Mouse (Mus musculus) CH12F3 (cell line): ENCODE data around the gene Zp3r.
"Not testable (repeated sequence)": the region's sequence is repeated elsewhere in the genome, so short reads cannot be mapped to it uniquely, and the experiment has no call there.

Experiments used
- in situ Hi-C: fragments of 300-500 bp; cut with MboI; formaldehyde crosslinking; loops from 2 replicates; pipeline ENCODE4 v1.14.3; 2020; ENCODE audit warnings: low sequenced_read_pairs

Zp3r gene

DNA sequence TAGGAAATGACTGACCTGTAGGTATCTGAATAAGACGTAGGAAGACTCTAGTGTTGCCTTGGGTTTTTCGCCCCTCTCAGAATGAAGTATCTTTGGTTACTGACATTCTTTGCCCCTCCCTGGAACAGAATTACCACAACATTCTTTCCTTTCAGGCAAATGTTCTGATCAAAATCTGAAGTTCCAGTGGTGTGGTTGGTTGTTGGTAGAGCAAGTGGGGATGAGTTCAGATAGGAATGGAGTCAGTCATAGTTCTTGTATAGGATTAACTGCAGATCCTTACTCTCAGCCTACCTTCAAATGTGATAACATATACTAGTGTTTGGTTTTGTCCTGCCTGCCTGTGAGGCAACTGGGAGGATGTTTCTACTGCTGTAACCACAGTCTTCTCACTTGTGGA is at the start of gene Zp3r:
Gene Zp3r (minus strand): TSS at position 101 of the 400 bp plus-strand sequence.
- in situ Hi-C loops, result loop anchor here (5.0 kb wide), 1 partner anchor 52 kb away; no protein-coding TSS in a partner anchor

- in situ Hi-C loops, result loop anchor here (25.0 kb wide), 2 partner anchors 284 to 384 kb away; no protein-coding TSS in a partner anchor
Measured at GRCm38 (mm10) chr1:130678551-130678950, 49.1 kb upstream of the Zp3r start.

DNA sequence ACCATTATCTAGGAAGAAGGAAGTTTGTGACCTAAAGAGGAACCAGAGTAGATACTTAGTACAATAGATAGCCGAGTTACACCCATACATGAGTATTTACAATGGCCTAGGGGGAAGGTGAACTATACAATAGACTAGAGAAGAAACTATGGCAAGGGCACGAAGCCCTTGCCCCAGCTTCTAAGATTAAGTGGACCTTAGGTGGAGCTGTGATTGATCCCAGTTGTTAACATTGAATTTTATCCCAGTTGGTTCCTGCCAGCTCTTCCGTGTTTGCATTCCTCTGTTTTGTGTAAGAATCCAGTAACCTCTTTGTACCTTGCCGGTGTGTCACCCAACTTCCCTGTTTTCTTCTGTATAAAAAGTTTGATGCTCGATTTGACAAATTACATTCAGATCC is 34.2 kb upstream of the Zp3r start:
- in situ Hi-C loops, result not testable (repeated sequence)

GRCm38 (mm10) chr1:130661454-130661853 is 32.0 kb upstream of the Zp3r start, which contains the start of gene C4bp:
C4bp (minus strand) TSS chr1:130661632.
- in situ Hi-C loops, result no loop called here

- in situ Hi-C loops, result not testable (repeated sequence)
Measured at GRCm38 (mm10) chr1:130659641-130660040, 30.2 kb upstream of the Zp3r start.

GRCm38 (mm10) chr1:130644103-130644502 is 14.7 kb upstream of the Zp3r start:
- in situ Hi-C loops, result no loop called here

GRCm38 (mm10) chr1:130640967-130641366 is 11.5 kb upstream of the Zp3r start:
- in situ Hi-C loops, result no loop called here

DNA sequence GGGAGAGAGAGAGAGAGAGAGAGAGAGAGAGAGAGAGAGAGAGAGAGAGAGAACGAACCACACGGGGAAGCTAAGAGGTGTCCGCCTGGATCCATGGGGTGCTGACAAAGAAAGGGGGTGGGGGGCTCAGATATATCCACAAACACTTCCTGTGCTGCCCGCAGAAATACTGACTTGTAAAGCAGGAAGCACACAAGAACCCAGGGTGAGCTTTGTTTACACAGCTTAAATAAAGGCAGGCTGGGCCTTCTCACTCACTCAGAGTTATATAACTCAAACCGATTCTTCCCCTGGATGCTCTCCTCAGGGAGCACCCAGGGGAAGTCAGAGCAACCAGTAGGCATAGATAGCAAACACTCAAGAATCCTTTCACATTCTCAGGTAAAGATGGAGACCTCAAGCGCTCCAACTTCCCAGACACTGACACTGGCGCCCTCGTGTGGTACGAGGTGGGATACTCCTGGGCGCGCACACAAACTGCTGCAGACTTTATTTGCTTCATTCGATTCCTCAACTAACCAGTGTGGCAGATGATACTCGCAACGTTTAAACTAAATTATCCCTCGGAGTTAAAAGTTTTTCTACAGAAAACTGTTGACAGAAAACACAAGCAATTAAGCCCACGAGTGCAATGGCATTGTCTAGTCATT is 4.5 kb upstream of the Zp3r start:
- in situ Hi-C loops, result no loop called here

DNA sequence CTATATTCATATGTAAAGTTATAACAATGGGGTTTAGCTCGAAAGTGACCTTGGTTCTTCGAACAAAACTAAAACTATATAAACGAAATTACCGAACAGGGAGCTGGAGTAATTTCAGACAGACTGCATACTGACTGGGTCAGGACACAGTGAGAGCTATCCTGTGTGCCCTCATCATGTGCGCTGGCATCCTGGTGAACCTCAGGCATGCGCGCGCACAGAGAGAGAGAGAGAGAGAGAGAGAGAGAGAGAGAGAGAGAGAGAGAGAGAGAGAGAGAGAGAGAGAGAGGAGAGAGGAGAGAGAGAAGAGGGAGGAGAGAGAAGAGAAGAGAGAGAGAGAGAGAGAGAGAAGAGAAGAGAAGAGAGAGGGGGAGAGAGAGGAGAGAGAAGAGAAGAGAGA is 3.9 kb upstream of the Zp3r start:
- in situ Hi-C loops, result no loop called here

DNA sequence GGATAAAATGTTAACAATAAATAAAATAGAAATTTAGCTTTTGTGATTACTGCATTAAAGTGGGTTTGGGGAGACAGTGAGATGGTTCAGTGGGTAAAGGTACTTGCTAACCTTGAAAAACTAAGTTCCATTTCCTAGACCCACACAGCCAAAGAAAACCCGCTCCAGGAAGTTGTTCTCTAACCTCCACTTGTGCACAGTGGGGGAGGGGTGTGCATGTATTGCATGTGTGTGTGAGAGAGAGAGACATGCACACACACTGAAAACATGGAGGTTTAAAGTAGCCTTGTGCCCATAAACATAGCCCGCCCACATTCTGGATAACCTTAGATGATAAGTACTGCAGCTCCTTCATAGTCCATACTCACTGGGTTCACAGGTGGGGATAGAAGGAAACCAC is 33.1 kb downstream of the Zp3r start:
- in situ Hi-C loops, result no loop called here

DNA sequence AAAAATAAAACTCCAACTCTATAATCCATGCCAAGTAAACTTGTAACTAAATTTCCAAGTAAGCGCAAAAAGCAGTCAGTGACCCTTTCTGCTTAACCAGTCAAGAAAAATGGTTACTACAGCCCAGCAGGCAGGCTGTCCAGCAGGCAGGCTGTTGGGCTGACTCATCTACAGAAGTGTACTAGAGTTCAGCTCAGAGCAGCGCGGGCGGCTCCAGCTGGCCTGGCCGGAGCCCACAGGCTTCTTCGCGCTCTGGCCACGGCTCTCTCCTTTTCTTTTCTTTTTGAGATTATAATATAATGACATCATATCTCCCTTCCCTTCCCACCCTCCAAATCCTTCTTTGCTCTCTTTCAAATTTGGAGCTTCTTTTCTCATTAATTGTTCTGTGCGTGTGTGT is 40.8 kb downstream of the Zp3r start:
- in situ Hi-C loops, result no loop called here

- in situ Hi-C loops, result loop anchor here (5.0 kb wide), 1 partner anchor 51 kb away; the partner anchor contains the start of gene Zp3r
Measured at GRCm38 (mm10) chr1:130576389-130576788, 53.0 kb downstream of the Zp3r start.

DNA sequence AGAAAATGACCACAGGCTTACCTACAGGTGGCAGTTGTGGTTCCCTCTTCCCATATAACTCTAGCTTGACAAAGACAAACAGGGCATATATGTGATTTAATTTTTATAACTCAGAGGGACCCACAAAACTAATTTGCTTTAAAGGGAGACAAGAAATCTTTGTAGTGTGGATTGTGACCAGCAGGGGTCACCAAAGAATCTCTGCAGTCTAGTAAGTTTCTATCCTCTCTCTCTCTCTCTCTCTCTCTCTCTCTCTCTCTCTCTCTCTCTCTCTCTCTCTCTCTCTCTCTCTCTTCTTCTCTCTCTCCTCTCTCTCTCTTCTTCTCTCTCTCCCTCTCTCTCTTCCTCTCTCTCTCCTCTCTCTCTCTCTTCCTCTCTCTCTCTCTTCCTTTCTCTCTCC is 53.5 kb downstream of the Zp3r start:
- in situ Hi-C loops, result loop anchor here (5.0 kb wide), 1 partner anchor 51 kb away; the partner anchor contains the start of gene Zp3r

DNA sequence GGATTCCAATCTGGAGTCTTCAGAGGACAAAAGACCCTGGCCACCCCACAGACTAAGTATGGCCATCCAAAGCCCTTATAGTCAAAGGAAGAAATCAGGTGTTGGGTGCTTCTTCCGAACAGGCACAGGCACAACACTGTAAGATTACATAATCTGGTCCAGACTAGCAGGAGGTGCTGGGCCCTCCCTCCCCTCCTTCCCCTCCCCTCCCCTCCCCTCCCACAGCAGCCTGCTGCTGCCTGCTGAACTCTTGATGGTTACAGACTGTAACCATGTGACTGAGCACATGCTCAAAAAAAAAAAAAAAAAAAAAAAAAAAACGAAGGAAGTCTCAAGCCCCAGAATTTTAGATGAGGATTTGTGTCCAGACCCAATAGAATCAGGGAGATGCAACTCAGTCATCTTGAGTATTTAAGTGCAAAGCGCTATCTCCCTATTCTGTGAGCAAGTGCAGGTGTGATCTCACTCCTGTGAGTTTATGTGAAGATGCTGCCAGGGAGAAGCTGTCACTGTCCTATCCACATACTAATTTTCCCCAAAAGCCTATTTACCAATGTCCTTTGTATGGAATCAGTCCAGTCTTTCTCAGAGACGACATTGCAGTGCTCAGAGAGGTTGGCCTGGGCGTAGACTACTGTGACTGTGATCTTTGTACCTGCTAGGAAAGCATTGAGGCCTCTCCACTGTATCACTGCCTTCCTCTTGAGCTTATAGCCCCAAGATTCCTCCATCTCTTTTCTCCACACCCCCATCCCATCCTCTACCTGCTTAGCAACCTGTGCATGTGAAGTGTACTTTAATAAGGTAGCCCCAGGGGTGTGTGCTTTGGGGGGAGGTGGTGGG is 77.8 kb downstream of the Zp3r start:
- in situ Hi-C loops, result no loop called here

GRCm38 (mm10) chr1:130550242-130551167 is 78.9 kb downstream of the Zp3r start:
- in situ Hi-C loops, result no loop called here

DNA sequence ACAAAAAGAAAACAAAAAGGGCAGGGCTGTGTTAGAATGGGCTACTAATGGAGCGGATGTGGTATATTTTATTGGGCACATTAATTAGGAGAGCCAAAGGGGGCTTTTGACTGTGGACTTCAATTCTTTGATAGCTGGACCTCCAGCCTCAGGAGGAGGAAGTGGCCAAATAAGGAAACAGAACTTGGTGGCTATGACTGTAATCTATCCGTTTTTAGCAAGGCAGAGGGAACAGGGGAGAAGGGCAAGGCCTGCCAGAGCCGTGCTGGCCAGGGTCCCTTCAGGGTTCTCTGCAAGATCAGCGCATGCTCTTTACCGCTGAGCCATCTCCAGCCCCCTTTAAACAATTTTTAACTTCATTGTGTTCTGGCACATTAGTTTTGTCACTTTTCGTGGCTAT is 79.7 kb downstream of the Zp3r start:
- in situ Hi-C loops, result loop anchor here (10.0 kb wide), 1 partner anchor 505 kb away; no protein-coding TSS in a partner anchor

DNA sequence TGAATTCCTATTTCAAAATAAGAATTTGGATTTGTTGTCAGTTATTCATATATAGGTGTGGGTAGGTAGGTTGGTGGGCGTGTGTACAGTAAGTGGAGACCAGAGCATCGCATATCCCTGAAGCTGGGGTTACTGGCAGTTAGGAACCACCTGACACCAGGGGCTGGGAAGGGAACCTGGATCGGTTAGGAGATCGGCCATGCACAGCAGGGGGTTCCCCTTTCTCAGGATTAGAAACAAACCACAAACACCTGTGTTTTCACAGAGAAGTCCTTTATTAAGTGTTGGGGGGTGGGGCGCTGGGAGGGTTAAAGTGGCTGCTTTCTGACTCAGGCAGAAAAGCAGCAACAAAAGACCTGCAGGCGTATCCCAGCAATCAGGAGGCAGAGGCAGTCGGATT is 80.3 kb downstream of the Zp3r start:
- in situ Hi-C loops, result loop anchor here (10.0 kb wide), 1 partner anchor 506 kb away; no protein-coding TSS in a partner anchor

DNA sequence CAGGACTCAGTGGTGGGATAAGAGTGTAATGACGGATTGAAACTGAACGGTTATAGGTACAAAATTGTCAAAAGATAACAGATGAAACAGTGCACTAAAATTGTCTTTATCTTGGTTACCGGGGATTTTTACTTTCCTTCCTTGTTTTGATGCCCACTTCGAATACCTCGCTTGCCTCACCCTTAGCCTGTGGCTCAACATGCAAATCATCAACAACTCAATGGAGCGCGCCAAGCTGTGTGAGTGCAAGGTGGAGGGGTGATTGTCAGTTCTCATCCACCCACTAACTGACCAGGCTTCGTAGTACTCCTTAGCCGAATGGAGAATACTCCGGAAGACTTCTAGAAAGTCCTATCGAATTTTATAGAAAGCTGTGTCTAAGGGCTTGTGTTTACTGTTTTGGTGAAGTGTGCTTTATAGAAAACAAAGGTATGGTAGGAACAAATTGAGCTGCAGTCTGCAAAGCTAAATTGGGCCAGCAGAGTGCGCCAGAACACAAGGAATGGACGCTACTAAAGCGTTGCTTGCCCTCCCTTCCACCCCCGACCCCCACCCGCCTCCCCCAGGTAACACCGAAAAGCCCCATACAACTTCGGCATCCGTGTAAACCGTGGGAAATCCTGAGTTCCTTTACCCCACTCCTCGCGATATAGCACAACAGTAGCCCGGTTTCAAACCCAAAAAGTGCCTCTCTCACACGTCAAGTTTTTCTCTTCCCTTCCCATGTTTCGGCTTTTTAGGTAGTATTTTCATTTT is 81.6 kb downstream of the Zp3r start:
- in situ Hi-C loops, result loop anchor here (10.0 kb wide), 1 partner anchor 507 kb away; no protein-coding TSS in a partner anchor
